Mouse (Mus musculus): Measurements from ENCODE around the gene Rapgef3. TPM values are rescaled to one million over a fixed set of nuclear protein-coding genes. Genes with fewer than 3 reads are reported as not detected.

Rapgef3 gene
- polyA plus RNA-seq, 1 experiment from 2014 or later = 9.0 TPM

- Histone ChIP-seq H3K9me3 (no peaks in the 10 kb centered on the region), H3K4me1 (peaks cover 24% of the 10 kb centered on the region), H3K9ac (no peak overlapping the region), H3K4me2 (no peak overlapping the region), H3K4me3 (replicated peaks) (no peak overlapping the region), H3K27ac (peak overlapping the region; percentile 35; the same call in 1 of the 2 replicates), H3K27me3 (replicated peaks) (no peaks in the 10 kb centered on the region), H3K36me3 (no peaks in the 10 kb centered on the region)
- no peak for ATAC-seq (ENCODE audit: insufficient read depth, low FRiP score, low read depth)
- 81% methylated on average over 12 of the region's 12 CpGs for WGBS
Observed at GRCm38 (mm10) chr15:97780611-97781031, 12.8 kb upstream of the Rapgef3 start.

GRCm38 (mm10) chr15:97779576-97779975, 11.8 kb upstream of the Rapgef3 start:
- WGBS = 86% methylated on average over 1 of the region's 1 CpGs
- Histone ChIP-seq H3K27me3 (replicated peaks) (no peaks in the 10 kb centered on the region), H3K9me3 (no peaks in the 10 kb centered on the region), H3K36me3 (no peaks in the 10 kb centered on the region), H3K9ac (no peak overlapping the region), H3K4me2 (no peak overlapping the region), H3K27ac (no peak overlapping the region), H3K4me1 (peaks cover 19% of the 10 kb centered on the region), H3K4me3 (replicated peaks) (no peak overlapping the region)
- ATAC-seq (ENCODE audit: insufficient read depth, low FRiP score, low read depth) = no peak

- H3K36me3 ChIP-seq = no peaks in the 10 kb centered on the region
- H3K27me3 ChIP-seq (replicated peaks) = no peaks in the 10 kb centered on the region
- no peak within 1 kb of the TSS for H3K9ac ChIP-seq
- H3K9me3 ChIP-seq = no peaks in the 10 kb centered on the region
- ATAC-seq (ENCODE audit: insufficient read depth, low FRiP score, low read depth) = no peak
- H3K4me2 ChIP-seq = no peak within 1 kb of the TSS
- H3K4me3 ChIP-seq (replicated peaks) = no peak within 1 kb of the TSS
- peaks cover 24% of the 10 kb centered on the region for H3K4me1 ChIP-seq
- 67% methylated on average over 8 of the region's 8 CpGs for WGBS
- peak within 1 kb of the TSS; percentile 40; the same call in 1 of the 2 replicates for H3K27ac ChIP-seq
Observed at GRCm38 (mm10) chr15:97778311-97779098, 10.7 kb upstream of the Rapgef3 start, which contains the start of gene Slc48a1. TSS of gene Slc48a1 (plus strand) at chr15:97778520.

GRCm38 (mm10) chr15:97776919-97777318, 9.1 kb upstream of the Rapgef3 start:
- H3K9ac ChIP-seq = no peak overlapping the region
- no peaks in the 10 kb centered on the region for H3K27me3 ChIP-seq (replicated peaks)
- WGBS = 77% methylated on average over 6 of the region's 6 CpGs
- H3K4me2 ChIP-seq = no peak overlapping the region
- H3K9me3 ChIP-seq = no peaks in the 10 kb centered on the region
- ATAC-seq (ENCODE audit: insufficient read depth, low FRiP score, low read depth) = no peak
- H3K4me1 ChIP-seq = peaks cover 27% of the 10 kb centered on the region
- H3K36me3 ChIP-seq = no peaks in the 10 kb centered on the region
- no peak overlapping the region for H3K4me3 ChIP-seq (replicated peaks)
- H3K27ac ChIP-seq = no peak overlapping the region

- Histone ChIP-seq H3K27me3 (replicated peaks) (no peaks in the 10 kb centered on the region), H3K9me3 (no peaks in the 10 kb centered on the region), H3K4me2 (no peak overlapping the region), H3K36me3 (no peaks in the 10 kb centered on the region), H3K27ac (no peak overlapping the region), H3K4me1 (peaks cover 27% of the 10 kb centered on the region), H3K9ac (no peak overlapping the region), H3K4me3 (replicated peaks) (no peak overlapping the region)
- no peak for ATAC-seq (ENCODE audit: insufficient read depth, low FRiP score, low read depth)
- 7% methylated on average over 8 of the region's 8 CpGs for WGBS
Observed at GRCm38 (mm10) chr15:97776514-97776913, 8.7 kb upstream of the Rapgef3 start.

- 64% methylated on average over 5 of the region's 5 CpGs for WGBS
- peaks cover 21% of the 10 kb centered on the region for H3K4me1 ChIP-seq
- peaks cover 7% of the 10 kb centered on the region; the same call in 1 of the 2 replicates for H3K27me3 ChIP-seq (replicated peaks)
- H3K36me3 ChIP-seq = no peaks in the 10 kb centered on the region
- H3K4me3 ChIP-seq (replicated peaks) = no peak overlapping the region
- H3K27ac ChIP-seq = peak overlapping the region; percentile 55
- H3K9ac ChIP-seq = no peak overlapping the region
- ATAC-seq (ENCODE audit: insufficient read depth, low FRiP score, low read depth) = peak; percentile 51; the same call in 1 of the 2 replicates
- H3K4me2 ChIP-seq = no peak overlapping the region
- H3K9me3 ChIP-seq = no peaks in the 10 kb centered on the region
Observed at GRCm38 (mm10) chr15:97773961-97774370, 6.2 kb upstream of the Rapgef3 start.

- H3K9ac ChIP-seq = no peak overlapping the region
Observed at GRCm38 (mm10) chr15:97773108-97773507, 5.3 kb upstream of the Rapgef3 start.

GRCm38 (mm10) chr15:97770280-97770679, 2.5 kb upstream of the Rapgef3 start:
- H3K4me3 ChIP-seq (replicated peaks) = no peak overlapping the region
- no peak overlapping the region for H3K27ac ChIP-seq
- H3K9me3 ChIP-seq = no peaks in the 10 kb centered on the region
- no peak overlapping the region for H3K4me2 ChIP-seq
- no peak overlapping the region for H3K9ac ChIP-seq
- WGBS = 79% methylated on average over 8 of the region's 8 CpGs
- H3K36me3 ChIP-seq = no peaks in the 10 kb centered on the region
- H3K4me1 ChIP-seq = peaks cover 39% of the 10 kb centered on the region
- ATAC-seq (ENCODE audit: insufficient read depth, low FRiP score, low read depth) = no peak
- peaks cover 21% of the 10 kb centered on the region for H3K27me3 ChIP-seq (replicated peaks)

More at GRCm38 (mm10) chr15:97773108-97773507, 5.3 kb upstream of the Rapgef3 start:
- Histone ChIP-seq H3K9me3 (no peaks in the 10 kb centered on the region), H3K4me1 (peaks cover 24% of the 10 kb centered on the region), H3K27ac (peak overlapping the region; percentile 55), H3K4me3 (replicated peaks) (no peak overlapping the region), H3K4me2 (no peak overlapping the region), H3K27me3 (replicated peaks) (peaks cover 11% of the 10 kb centered on the region), H3K36me3 (no peaks in the 10 kb centered on the region)
- peak; percentile 61; the same call in 1 of the 2 replicates for ATAC-seq (ENCODE audit: insufficient read depth, low FRiP score, low read depth)
- 18% methylated on average over 5 of the region's 5 CpGs for WGBS

GRCm38 (mm10) chr15:97768192-97768591, 420 bp upstream of the Rapgef3 start:
- peak; percentile 13 for ATAC-seq (ENCODE audit: insufficient read depth, low FRiP score, low read depth)
- H3K27ac ChIP-seq = peak overlapping the region; percentile 75
- peak overlapping the region; percentile 29; the same call in 1 of the 2 replicates for H3K9ac ChIP-seq
- H3K27me3 ChIP-seq (replicated peaks) = peaks cover 21% of the 10 kb centered on the region
- H3K36me3 ChIP-seq = no peaks in the 10 kb centered on the region
- under 1% methylated on average over 18 of the region's 18 CpGs for WGBS
- H3K4me1 ChIP-seq = peaks cover 32% of the 10 kb centered on the region
- peak overlapping the region; percentile 97 for H3K4me2 ChIP-seq
- no peaks in the 10 kb centered on the region for H3K9me3 ChIP-seq
- peak overlapping the region; percentile 55 for H3K4me3 ChIP-seq (replicated peaks)

GRCm38 (mm10) chr15:97766594-97767279, 1.0 kb downstream of the Rapgef3 start:
- 12% methylated on average over 23 of the region's 23 CpGs for WGBS
- peaks cover 24% of the 10 kb centered on the region for H3K4me1 ChIP-seq
- peak overlapping the region; percentile 97 for H3K4me2 ChIP-seq
- H3K9me3 ChIP-seq = no peaks in the 10 kb centered on the region
- peaks cover 21% of the 10 kb centered on the region for H3K27me3 ChIP-seq (replicated peaks)
- H3K4me3 ChIP-seq (replicated peaks) = peak overlapping the region; percentile 55
- ATAC-seq (ENCODE audit: insufficient read depth, low FRiP score, low read depth) = no peak
- H3K27ac ChIP-seq = 0 out of 2 replicates have a peak overlapping the region, but pooled peaks have one; percentile 14
- H3K9ac ChIP-seq = peak overlapping the region; percentile 12; the same call in 1 of the 2 replicates
- no peaks in the 10 kb centered on the region for H3K36me3 ChIP-seq

GRCm38 (mm10) chr15:97766194-97766593, 1.6 kb downstream of the Rapgef3 start:
- H3K4me3 ChIP-seq (replicated peaks) = peak overlapping the region; percentile 55
- no peak overlapping the region for H3K9ac ChIP-seq
- H3K27ac ChIP-seq = no peak overlapping the region
- no peak for ATAC-seq (ENCODE audit: insufficient read depth, low FRiP score, low read depth)
- peaks cover 21% of the 10 kb centered on the region for H3K27me3 ChIP-seq (replicated peaks)
- peak overlapping the region; percentile 97 for H3K4me2 ChIP-seq
- no peaks in the 10 kb centered on the region for H3K36me3 ChIP-seq
- 32% methylated on average over 8 of the region's 8 CpGs for WGBS
- H3K9me3 ChIP-seq = no peaks in the 10 kb centered on the region
- peaks cover 24% of the 10 kb centered on the region for H3K4me1 ChIP-seq

Data from stomach, embryonic 15.5 days (tissue).